Mouse (Mus musculus) A20 (cell line): ENCODE measurements at regions not wholly inside any gene's neighbourhood (a gene's known extent, or its start where the extent isn't known, plus 50 kb on each side); places are given as distances from the start of the nearest gene placed in this dataset.
"Not testable (repeated sequence)": the region's sequence is repeated elsewhere in the genome, so short reads cannot be mapped to it uniquely, and the experiment has no call there.

Experiments used
- DNase-seq: peaks from one replicate; pipeline ENCODE4 v3.0.0-alpha.2; 2011; ENCODE audit warnings: low read depth, low spot score

- no peak for DNase-seq
These were observed 62.9 kb upstream of the Bet1 start for GRCm38 (mm10) chr6:4149663-4150062.

DNA sequence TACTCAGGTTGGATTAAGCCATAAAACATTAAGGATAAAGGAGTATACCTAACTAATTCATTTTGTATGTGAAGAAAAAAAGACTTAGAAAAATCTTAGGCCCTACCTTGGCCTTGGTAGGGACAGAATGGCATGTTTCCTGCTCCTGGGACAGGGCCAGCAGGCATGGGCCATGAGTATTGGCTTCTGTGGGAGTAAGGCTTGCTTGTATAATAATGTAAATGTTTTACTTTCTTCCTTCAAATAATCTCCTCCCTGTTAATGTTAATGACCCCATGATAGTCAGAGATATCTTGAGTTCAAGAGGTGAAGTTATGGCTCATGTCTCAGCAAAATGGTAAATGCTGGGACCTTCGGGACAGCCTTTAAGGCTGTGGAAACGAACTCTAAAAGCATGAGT, 71.5 kb upstream of the Bet1 start:
- DNase-seq, result no peak

GRCm38 (mm10) chr6:4163733-4164132, 77.0 kb upstream of the Bet1 start:
- DNase-seq, result no peak

DNA sequence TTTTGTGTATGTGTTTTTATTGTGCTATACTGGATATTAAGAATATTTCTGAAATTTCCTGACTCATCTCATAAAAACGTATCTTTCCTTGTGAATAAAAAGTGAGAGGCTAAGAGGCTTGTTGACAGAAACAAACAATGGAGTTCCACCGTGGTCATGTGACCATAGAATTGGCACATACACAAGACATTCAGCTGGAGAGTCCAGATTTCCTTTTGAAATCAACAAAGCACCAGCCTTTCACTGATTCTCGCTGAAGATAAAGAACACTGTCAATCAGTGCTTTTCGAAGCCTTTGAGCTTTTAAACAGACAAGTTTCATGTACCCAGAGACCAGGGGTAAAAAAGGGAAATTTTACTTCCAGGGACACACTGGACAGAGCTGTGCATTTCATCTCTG, 80.3 kb upstream of the Bet1 start:
- no peak for DNase-seq

GRCm38 (mm10) chr6:4167757-4168156, 81.0 kb upstream of the Bet1 start:
- no peak for DNase-seq

- DNase-seq, result no peak
These were observed 84.8 kb upstream of the Bet1 start for GRCm38 (mm10) chr6:4171561-4171960.

DNA sequence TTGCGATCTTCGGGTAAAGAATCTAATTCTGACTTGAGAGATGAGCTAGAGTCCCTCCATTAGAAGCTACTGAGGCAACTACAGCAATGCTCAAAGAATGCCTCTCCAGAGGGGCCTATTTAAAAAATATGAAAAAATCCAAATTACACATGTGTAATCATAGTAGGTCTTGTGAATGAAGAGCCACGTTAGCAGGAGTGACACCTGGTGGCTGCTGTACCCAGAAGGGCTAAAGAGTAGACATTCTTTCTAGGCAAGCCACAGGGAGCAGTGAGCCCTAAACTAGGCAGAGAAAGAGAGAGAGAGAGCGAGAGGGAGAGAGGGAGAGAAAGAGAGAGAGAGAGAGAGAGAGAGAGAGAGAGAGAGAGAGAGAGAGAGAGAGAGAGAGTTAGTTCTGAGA, 100.9 kb upstream of the Bet1 start:
- no peak for DNase-seq

- not testable (repeated sequence) for DNase-seq
These were observed 104.2 kb upstream of the Bet1 start for GRCm38 (mm10) chr6:4190976-4191375.

DNA sequence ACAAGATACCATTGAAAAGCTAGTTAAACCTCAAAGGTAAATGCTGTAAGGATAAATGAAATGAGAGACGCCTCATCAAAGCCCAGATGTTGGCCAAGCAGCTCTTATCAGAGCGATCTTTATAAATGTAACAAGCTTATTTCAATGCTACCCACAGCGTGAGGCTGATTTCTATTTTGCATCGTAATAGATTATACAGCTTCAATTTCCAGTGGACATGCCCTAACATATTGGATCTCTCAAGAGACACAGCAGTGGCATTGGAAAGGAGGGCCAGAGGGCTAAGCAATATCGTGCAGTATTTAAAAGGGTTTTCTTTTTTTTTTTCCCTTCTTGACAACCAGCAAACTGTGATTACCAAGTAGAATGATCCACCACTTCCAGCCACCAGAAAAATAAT, 106.5 kb upstream of the Bet1 start:
- no peak for DNase-seq

DNA sequence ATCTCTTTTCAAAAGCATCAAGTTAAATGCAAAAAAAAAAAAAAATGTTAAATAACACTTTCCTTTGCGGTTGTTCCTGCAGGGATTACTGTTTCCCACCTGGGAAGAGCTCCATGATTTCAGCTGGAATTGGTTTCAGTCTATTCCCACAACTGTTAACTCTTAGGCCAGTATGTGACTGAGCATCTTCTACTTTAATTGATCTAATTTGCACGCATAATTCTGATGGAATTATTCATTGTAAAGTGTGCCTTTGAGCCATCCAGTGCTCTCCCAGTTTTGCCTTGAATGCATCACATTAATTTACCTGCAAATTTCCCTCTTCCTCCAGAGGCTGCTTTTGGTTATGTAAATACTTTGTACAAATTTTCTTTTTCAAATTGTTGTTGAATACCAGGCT, 114.4 kb upstream of the Bet1 start:
- no peak for DNase-seq

- DNase-seq, result no peak
These were observed 118.9 kb upstream of the Bet1 start for GRCm38 (mm10) chr6:4205681-4206080.

DNA sequence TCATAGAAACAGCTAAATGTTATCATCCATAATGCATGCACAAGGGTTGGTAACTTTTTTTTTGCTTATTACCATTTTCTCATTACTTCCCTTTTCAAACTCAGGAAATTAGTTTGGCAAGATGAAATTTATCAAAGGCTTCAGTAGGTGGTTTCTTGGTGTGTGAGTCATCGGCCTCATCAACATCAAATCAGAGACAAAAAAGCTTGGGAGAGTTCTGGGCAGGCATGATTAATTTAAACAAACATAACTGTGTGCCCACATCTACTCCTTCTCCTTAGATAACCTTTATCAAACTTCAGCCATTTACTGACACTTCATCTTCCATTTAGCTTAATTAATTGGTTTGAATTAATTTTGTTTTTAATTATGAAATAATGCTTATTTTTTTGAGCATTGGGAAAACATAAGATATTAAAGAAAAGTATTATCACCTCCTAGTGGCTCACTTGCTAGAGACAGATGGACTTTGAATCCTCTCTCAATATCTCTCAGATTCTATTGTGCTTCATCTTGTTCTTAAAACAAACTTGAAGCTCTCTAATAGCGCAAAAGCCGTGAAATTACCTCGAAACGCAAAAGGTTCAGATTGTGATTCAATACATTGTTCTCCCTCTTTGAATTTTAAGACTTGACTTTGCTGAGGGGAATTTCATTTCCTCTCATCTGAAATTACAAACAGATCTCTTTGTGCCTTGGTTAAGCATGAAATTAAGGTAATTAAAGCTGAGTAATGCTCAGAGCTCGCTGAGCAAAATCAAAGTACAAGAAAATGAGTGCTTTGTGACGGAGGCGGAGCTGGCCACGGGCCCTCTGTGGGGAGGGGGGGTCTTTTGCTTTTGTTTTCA, 158.7 kb upstream of the Bet1 start:
- DNase-seq, result no peak

DNA sequence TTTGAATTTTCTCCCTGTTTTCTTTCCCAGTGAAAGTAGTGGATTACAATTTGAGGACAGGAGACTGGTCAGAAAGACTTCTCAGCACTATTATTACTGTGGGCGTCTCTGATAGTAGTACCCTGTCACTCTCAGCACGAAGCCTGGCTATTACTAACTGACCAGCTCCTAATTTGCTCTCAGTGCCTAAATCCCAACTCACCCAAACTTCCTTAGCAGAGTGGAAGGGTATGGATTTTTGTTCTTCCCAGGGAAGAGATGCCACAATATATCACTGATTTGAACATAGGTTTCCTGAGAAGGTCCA, 159.3 kb upstream of the Bet1 start:
- no peak for DNase-seq

DNA sequence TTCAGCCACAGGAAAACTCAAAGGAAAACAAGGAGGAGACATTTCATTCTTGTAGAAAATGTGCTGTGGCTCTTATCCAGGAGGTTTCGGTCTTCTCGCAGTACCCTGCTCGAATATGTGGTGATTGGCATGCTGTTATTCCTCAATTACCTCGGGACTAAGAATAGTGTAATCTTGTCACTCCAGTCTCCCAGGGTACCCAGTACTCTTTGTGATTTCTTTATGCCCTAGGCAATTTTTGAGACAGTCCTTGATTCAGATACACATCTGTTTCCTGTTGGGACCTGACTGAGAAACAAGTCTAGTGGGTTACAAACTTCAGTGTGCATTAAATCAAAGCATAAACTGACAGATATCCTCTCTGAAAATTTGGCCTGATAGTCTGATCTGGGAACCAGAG, 189.8 kb upstream of the Bet1 start:
- DNase-seq, result no peak

DNA sequence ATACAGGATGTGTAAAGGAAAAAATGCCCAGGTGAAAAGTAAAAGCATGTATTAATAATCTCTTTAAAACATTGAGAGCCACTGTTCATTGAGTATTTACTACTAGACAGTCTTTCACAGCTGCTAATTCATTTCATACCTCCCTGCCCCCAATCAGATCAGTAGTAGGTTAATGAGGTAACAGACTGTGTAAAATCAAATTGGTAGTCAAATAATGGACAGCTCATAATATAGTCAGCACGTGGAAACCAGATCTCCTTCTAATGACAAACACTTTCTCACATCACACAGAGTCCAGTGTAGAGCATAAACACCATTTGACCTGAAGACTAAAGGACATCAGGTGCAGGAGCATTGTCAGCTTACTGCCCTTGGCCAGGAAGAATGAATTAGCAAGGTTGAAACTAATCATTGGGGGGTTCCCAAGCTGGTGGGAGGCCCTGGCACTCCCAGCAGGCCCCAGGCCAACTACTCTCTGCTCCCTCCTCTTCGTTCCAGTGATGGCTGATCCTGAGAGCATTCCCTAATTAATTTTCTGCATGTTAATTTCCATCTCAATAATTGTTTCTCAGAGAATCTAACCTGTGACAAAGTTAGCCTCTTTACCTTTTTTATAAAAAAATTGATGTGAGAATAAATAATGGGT, 190.6 kb upstream of the Bet1 start:
- no peak for DNase-seq

DNA sequence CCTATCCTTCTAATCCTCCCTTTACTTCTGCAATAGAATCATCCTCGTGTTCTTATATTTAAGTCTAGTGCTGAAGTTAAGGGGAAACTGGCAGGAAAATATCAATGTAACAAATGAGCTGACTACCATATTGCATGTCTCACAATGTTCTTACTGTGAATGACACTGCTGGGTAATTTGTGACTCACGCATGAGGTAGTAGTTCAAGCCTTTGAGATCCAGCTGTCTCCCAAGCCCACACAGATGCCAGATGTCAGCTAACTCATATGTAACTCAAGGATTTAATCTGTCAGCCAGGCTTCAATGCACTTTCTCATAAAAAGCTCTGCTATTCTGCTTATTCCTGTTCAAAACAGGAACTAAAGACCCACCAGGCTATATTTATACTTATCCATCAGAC, 204.6 kb upstream of the Bet1 start:
- DNase-seq, result no peak

- DNase-seq, result not testable (repeated sequence)
These were observed 201.2 kb upstream of the Col1a2 start for GRCm38 (mm10) chr6:4303410-4303809.

DNA sequence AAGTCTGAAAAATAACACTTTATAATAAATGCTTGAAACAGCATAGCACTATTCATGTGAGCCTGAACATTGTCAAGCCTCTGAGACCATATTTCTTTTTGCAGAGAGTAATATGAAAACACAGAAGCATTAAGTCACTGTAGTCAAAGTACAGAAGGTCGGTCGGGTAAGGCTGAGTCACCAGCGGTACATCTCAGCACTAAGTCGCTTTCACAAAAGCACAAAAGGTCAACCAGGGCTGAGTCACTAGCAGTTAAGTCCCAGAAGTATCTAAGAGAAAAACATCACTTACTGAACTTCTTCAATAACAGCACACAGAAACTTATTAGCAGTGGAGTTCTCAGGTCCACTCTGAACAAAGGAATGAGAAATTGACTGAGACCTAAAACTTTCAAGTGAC, 154.7 kb upstream of the Col1a2 start:
- DNase-seq, result no peak

DNA sequence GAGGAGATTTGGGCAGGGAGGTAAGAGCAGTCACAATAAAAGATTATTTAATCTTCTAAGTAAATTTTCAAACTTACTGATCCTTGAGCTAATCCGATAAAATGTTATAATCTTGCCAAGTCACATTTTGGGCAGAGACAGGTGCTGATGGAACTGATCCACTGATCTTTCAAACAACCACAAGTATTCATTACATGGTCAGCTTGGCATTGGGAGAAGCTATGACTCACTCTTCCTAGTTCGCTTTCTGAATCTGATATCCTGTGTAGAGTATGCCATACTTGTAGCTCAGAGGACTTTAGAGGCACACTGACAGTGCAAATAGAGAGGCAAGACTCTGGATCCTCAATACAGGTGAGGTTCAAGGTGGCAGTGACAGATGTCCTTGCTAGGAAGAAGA, 142.4 kb upstream of the Col1a2 start:
- DNase-seq, result no peak

GRCm38 (mm10) chr6:4375465-4376037, 129.1 kb upstream of the Col1a2 start:
- DNase-seq, result no peak

DNA sequence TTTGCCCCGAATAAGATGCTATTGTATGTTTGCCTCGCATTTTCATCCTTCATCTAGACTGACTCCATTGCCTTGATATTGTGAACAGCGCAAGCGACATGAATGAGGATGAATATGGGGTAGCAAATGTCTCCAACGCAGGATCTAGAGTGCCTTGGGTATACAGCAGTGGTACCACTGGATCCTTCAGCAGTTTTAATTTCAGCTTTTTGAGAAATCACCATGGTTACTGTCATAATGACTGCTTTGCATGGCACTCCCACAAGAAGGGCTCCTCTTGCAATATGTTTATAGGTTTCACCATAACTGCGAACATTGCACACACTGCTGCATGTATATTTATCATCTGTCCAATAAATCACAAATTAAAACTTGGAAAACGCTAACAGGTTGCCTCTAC, 107.8 kb upstream of the Col1a2 start:
- DNase-seq, result no peak

DNA sequence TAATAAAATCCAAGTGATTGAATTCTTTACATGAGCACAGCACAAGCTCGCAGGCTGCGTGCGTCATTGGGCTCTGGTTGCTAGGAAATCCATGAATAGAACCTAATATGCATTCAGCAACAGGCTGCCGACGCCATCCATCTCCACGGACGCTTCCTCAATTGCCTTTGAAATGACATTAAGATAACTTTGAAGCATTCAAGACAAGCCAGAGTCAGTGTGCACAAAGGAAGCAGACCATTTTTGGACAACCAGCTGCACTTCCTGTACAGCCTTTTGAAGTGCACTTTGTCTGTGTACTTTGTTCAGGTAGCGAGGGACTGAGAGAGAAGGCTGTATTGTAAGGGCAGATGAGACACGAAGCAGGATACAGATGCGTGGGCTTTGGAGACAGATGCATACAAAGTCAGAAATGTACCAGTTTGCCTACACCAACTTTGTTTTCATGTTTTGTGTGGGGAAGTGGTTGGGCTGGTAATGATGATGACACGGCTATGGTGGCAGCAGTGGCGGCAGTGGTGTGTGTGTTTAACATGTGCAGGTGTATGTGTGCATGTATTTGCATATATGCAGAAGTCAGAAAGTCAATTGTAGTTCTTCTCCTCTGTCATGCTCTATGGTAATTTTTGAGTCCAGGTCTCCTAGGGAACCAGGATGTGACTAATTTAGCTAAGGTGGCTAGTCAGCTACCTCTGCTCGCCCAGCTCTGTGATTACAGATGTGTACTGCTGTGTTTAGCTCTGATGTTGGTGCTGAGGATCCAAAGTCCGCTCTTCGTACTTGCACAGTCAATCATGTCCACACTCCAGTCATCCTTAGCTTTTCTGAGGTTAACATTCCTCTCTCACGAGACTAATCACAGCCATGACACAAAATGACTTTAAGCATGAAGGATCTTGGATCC, 106.7 kb upstream of the Col1a2 start:
- no peak for DNase-seq
